Mouse (Mus musculus): Measurements from ENCODE around the gene Patj. TPM values are rescaled to one million over a fixed set of nuclear protein-coding genes. Genes with fewer than 3 reads are reported as not detected.

Gene Patj
- polyA plus RNA-seq (2017; shearing (Covaris generic)): 10 to 100 TPM; 31.0 to 34.8 TPM

GRCm38 (mm10) chr4:98395690-98396437 lies at the start of gene Patj:
Patj (plus strand) TSS chr4:98395785.

GRCm38 (mm10) chr4:98382716-98383424 lies 12.7 kb upstream of the Patj start, which contains the start of gene Tm2d1:
Tm2d1 (minus strand) TSS chr4:98383306.

GRCm38 (mm10) chr4:98726590-98727237 lies 331.1 kb downstream of the Patj start, which contains the start of gene L1td1:
L1td1 (plus strand) TSS chr4:98726734.

Other genes with a start within 250 kb of the Patj start
- 10 to 100 TPM; 73.9 to 74.6 TPM for gene Tm2d1, start 12.5 kb upstream of the Patj start, polyA plus RNA-seq (2017; shearing (Covaris generic))

Data from inflammation-experienced regulatory T-cells (primary cell).